Mouse (Mus musculus) urinary bladder, postnatal 36 days (tissue): ENCODE measurements at regions not wholly inside any gene's neighbourhood (a gene's known extent, or its start where the extent isn't known, plus 50 kb on each side); places are given as distances from the start of the nearest gene placed in this dataset.

Experiments used
- DNase-seq, 2 experiments: peaks; one replicate each; pipeline ENCODE4 v3.0.0; 2022; ENCODE audit warnings: low spot score in 2 of 2, mixed read lengths in 1 of 2

DNA sequence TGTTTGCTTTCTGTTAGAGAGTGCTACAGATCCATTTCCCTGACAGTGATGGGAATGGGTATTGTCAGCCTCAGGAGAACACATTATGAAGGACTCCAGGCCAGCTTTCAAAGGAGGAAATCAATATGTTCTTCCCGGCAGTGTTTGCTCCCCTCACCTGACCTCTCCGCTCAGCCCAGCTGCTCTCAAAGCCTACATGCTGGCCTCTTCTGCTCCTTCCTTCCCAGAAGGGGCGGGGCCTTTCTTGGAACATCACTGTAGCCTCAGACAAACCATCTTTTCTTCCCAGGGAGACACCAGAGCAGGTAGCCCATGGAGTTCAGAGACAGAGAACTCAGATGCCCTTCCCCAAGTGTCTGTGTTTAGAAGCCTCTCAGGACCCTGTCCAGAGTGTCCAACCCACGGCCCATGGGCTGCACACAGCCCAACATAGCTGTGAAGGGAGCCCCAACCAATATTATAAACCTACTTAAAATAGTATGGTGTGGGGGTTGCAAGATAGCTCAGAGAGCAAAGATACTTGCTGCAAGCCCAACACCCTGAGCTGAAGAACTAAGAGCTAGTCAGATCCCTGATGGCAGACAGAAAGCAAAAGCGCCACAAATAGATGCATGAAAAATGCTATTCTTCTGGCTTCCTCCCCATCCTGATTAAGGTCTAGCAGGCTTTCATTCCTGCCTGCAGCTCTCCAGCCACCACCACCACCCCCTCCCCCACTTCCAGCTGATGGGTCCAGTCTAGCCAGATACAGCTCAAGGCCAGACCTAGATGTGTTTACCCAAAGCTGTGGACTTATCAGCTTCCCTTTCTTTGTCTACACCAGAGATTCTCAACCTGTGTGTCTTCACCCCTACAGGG is 141.8 kb upstream of the Hs6st1 start:
- no peak for DNase-seq

DNA sequence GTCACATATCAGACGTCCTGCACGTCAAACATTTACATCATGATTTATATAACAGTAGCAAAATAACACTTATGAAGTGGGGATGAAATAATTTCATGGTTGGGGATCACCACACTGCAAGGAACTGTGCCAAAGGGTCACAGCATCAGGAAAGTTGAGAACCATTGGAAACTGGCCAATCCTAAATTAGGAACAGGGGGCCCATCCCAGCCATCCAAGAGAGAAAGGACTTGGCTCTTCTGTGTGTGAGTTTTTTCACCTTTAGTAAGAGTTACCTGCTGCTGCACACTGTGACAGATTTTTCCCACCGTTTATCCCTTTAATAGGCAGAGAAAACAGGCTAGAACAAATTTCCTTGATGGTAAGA is 141.2 kb upstream of the Hs6st1 start:
- DNase-seq = no peak

DNA sequence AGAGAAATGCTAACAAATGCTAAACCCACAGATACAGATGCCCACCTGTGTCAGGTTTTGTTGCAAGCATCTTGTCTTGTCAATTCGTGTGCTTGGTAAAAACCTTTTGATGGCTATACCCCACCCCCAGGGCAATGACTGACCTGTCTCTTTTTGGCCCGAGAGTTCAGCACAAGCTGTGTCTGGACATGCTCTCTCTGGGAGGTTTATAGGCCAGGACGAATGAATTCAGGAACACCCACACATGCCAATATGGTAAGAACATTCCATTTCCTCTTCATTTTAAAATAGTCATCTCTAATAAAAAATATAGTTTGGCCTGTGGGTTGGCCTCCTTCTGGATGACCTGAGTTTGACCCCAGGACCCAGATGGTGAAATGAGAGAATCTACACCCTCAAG is 137.8 kb upstream of the Hs6st1 start:
- DNase-seq = peak; percentile 17

DNA sequence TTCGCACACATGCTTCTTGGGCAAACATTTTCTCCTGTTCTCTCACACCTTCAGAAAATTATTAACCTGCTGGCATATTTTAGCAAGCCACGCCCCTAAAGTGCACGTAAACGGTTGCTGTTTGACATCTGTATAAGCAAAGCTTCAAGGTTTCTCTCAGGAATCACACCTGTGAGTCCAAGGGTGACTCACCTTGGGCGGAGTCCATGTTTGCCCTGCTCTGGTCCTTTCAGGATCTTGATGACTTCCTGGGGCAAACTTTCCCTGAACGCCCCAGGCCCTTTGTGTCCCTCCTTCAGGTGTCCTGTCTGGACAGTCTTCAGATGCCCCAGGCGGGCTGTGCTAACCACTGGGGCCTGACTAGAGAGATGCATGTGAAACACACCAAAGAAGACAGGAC is 137.1 kb upstream of the Hs6st1 start:
- no peak for DNase-seq

DNA sequence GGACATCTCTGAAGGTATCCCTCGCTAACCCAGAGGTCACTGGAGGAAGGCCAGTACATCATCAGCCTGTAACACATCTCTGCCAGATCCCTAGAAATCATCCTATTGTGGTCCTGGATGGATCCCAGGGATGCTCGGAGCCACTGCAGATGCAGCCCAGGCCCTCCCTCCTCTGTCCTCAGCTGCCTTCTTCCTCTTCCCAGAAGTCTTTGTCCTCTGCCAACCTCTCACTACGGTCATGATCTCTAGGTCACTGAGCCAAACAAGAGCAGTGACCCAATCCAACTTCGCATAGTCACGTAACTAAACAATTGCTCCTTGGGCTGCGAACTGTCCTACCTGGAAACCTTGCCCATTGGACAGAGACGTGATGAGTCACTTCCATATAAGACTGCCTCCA is 134.7 kb upstream of the Hs6st1 start:
- DNase-seq = no peak

DNA sequence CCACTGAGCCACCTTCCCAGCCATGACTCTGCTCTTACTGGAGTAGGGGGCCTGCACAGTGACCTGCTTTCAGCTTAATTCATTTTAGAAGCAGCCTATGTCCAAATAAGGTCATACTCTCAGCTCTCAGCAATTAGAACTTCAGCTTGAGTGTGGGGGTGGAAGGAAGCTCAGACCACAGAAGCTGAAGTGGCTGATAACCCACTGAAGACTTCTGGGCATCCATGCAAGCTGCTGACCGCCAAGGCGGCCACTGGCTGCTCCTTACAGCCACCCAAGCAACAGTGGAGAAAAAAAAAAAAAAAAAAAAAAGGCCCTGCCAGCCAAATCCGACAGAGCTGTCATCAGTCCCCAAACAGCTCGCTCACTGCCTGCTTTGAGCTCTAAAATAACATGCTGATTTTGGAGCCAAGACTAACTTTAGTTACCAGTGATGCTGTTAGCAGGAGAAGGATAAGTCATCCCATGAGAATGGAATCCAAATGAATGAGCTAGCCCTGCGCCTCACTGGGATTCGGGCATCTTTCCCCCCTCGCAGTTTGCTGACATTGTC is 133.0 kb upstream of the Hs6st1 start:
- DNase-seq = no peak

DNA sequence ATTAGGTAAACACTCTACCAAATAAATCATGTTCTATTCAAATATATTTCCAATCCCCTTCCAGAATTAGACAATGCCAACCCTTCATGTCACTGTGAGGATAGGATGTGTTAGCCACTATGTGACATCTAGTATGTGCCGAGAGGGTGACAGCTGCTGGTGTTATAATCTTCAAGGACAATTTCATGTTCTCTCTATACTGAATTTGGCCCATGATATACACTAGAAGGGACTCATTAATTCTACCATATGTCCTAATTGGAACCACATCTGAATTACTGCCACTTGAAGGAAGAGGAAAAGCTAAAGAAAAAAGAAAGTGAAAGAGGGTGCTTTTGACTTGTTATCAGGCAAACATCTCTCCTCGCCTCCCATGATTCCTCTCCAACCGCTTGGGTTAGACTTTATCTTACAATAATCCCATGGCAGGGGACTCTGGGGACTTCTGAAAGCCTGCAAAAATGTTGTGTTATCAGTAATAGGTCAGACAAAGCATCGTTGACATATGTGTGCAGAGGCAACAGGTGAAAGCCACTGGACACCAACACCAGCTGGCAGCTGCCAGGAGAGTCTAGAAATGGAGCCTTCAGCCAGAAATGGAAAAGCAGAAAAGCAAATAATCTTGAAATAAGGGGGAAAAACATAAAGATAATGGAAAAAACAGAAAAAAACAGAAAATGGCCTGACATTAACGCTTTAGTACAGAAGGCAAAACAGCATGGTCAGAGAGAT is 131.7 kb upstream of the Hs6st1 start:
- DNase-seq = no peak

DNA sequence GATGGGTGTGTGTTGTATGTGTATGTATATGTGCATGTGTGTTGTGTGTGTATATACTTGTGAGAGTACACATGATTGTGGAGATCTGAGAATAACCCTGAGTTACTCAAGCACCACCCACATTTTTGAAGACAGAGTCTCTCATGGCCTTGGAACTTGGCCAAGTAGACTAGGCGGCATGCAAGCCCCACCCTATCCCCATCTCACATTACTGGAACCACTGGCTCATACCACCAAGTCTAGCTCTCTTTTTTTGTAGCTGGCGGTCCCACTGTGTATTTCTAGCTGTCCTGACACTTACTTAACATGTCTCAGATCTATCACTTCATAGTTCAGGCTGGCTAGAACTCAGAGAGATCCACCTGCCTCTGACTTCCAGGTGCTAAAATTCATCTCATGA is 128.0 kb upstream of the Hs6st1 start:
- no peak for DNase-seq

DNA sequence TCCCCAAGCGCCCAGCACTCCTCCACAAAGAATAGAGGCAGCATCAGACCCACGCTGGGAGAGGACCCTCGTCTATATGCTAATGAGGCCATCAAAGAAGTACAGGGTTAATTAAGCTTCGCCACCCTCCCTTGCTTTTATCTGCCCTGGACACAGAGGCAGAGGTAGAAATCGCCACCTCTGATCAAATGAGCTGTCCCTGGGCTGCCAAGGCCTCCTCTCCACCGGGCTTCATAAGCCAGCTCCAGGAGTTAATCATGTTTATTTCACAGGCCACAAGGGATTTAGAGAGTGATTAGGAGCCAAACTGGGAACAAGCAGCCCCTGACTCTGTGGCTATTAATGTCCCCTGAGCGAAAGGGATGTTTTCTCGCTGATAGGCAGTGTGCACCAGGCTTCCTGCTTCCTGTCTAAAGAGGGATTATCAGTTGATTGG is 126.5 kb upstream of the Hs6st1 start:
- DNase-seq = no peak

DNA sequence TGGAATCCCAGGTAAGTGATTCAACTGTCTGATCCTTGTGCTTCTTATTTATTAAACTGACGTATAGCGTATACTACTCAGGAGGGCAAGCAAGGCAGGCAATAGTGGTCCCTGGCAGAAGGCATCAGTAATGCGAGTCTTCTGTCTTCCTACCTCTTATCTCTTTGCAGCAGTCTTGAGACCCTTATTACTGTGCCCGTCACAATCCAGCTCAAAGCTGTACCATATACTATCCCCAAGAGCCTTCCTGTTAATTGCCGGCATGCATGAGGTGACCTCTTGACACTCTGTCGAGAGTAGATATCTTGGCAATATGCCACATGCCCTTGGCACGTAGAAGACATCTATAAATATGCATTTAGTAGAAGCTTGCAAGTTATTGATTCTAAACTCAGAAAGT is 126.0 kb upstream of the Hs6st1 start:
- DNase-seq = no peak

DNA sequence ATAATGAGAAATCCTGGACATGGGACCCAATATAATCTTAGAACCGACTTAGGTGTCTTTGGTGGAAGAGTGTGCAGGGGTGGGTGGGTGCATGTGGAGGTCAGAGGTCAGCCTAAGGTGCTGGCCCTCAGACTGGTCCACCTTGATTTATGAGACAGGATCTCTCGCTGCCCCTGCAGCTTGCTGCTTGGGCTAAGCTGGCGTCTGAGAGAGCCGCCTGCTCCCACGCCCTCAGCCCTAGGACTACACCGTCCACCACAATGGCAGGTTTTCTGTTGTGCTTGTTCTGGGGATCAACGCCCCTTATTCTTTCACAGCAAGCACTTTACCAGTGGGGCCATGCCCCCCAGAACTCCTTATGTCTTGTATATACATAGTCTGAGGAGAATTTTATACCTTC is 124.4 kb upstream of the Hs6st1 start:
- no peak for DNase-seq

DNA sequence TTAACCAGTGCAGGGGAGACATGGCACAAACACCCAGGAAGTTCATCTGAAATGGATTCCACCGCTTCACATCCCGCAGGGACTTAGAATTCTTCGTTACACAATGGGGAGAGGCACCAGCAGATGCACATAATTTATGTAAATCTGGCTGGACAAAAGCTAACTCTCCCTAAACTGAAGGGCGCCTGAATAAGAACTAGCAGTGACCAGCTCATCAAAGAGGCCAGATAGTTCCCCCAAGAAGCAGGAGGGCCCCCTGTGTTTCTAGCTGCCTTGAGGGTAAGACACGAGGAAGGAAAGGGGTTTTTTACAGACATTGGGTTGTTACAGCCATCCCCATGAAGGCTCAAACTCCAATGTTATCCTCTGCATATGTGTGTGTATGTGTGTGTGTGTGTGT is 123.8 kb upstream of the Hs6st1 start:
- no peak for DNase-seq

DNA sequence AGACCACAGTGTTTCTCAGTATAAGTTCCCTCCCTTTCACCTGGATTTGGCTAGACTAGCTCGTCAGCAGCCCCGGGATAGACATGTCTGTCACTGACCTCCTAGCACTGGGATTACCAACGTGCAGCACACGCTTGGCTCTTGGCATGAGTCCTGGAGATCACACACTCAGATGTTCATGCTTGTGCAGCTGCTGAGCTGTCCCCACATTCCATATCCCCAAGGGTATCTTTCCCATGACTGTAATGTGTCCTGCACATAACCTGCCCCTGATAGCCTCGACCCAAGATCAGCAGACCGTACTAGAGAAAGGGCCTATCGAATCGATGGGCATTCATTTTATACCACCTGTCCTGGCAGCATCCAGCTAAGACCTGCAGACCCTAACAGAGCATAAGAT is 123.4 kb upstream of the Hs6st1 start:
- no peak for DNase-seq

DNA sequence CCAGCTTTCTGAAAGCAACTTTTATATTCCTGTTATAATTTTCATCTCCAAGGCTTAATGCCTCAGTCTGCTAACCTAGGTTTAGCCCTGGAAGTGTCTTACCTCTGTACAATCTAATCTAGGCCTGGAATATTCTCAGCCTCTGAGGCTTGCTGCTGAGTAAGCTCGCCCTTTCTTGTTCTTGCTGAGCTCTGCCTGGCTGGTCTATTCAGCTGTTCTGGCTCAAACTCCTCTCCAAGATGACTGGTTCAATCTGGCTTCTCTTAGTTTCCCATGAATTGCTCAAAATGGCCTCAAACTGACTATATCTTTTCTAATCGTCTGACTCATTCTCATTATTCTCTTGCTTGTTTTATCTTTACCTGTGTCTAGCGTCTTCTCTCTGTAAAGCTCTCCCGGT is 122.6 kb upstream of the Hs6st1 start:
- DNase-seq = no peak

DNA sequence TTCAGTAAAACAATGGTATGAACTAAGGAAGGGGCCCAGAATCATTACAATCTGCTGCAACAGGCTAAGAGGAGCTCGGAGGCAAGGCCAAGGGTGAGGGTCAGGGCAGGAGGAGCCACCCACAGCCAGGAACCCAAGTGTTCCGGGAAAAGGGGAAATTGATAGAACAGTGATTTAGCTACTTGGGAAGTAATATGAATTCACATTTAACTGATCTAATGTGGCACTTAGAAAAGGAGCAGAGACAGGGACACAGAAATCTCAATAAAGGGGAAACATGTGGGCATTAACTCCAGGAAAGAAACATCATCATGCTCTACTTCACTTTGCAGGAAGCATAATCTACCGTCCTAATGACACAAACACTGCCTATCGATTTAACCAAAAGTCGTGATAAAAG is 120.1 kb upstream of the Hs6st1 start:
- no peak for DNase-seq

DNA sequence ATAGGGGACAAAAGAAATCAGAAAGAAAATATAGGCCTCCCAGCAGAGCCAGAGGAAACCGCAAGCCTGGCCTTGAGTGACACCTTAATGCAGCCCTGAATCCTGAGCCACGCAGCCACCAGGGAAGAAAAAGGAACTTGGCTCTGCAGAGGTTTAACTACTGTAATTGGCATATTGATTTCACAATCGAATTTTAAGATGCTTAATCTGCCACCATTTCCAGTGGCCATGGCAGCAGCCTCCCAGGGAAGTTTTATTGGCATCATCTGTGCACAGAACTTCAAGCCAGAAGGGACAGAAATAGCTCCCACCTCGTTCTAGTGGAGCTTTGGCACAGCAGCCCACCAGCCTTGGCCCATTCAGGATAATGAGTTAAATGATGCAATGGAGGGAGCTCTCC is 117.1 kb upstream of the Hs6st1 start:
- DNase-seq = no peak

DNA sequence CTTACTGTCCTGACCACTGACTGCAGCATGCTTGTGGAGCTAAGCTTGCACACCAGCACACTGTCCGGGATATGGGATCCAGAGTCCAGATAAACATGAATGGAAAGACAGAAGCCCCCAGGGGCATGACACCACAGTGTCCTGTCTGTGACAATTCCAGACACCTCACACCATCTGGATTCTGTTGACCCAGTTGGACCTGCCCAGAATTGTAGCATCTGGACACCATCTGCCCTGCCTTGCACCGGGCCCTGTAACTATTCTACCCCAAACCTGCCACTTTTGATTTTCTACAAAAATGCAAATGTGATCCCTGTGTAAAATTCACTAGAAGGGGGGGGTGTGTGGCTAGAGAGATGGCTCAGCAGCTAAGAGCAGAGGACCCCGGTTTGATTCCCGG is 114.5 kb upstream of the Hs6st1 start:
- no peak for DNase-seq

DNA sequence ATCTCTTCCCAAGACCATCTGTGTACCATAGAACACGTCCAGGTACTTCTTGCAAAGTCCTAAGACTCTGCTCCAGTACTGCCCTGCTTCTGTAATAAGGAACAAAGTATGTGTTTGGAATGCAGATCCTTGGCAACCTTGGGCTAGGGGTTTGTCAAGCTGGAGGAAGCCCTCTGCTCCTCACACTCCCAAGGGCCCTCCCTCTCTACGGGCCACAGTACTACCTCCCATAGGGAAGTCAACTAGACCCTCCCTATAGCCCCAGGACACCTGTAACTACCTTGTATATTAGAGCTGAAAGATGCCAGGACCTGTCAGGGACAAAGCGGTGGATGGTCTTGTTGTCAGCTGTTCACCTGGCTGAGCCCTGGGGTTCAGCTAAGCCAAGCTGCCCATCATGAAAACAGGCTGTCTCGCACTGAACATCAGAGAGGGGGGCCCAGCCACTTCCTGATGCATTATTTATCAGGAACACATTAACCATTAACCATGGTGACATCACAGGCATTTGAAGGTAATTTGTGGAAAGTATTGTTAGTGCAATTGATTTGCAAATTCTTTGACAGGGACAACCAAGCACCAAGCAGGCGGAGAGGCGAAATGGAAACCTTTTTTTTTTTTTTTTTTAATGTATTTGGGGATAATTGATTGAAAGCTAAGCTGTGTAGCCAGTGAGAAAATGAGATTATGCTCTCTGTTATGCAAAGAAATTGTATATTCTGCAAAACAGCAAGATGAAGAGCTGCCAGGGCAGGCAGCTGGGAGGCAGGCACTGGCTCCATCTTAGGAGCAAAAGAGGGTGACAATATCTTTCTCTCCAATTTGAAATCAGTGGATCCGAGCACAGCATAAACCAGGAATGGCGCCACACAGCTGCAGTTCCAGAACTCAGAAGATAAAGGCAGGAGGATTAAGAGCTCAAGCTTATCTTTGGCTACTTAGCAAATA is 110.5 kb upstream of the Hs6st1 start:
- DNase-seq = no peak

DNA sequence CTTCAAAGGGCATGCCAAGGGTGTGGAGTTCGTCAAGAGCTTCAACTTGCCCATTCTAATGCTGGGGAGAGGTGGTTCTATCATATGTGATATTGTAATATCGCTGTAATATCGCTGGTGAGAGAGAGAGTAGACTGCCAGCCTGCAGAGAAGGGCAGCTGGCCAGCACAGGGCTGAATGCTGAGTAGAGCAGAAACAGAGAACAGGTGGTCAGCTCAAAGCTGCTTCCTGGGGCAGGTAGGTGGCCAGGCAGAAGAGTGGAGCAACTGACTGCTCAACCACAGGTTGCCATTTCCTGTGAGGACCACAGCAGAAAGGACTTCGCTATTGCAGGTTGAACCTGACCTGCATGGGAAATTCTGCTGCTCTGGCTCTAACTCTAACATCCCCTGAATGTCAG is 108.5 kb upstream of the Hs6st1 start:
- no peak for DNase-seq

DNA sequence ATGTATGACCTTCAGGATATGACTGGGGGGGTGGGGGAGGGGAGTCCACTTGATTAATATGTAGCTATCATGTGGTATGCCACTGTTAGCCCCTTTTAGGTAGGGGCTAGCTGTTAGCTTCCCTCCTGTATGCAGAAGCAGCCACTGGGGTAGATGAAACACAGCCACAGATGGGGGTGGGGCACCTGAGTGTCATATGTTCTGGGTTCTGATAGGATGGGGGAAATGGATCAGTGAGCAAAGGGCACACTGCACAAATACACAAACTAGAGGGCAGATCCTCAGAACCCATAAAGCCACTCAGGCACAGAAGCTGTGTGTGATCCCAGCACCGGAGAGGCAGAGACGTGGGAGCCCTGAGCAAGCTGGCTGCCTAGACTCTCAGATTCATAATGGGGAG is 107.4 kb upstream of the Hs6st1 start:
- no peak for DNase-seq

DNA sequence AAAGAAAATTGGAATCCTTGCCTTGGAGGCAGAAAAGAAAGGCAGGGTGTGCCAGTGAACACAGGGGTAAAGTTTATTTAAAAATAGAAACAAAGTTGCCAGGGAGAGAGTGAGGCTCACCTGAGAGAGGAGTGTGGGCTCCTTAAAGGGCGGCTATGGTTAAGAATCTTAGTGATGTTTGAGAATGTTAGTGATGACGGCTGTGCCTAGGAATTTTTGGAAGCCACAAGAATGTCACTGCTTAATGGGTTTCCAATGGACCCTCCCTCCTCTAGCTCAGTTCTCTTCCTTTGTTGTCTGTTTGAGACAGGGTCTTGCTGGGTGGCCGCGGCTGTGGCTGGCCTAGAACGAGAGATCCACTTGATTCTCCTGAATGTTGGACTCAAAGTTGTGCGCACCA is 106.3 kb upstream of the Hs6st1 start:
- no peak for DNase-seq

DNA sequence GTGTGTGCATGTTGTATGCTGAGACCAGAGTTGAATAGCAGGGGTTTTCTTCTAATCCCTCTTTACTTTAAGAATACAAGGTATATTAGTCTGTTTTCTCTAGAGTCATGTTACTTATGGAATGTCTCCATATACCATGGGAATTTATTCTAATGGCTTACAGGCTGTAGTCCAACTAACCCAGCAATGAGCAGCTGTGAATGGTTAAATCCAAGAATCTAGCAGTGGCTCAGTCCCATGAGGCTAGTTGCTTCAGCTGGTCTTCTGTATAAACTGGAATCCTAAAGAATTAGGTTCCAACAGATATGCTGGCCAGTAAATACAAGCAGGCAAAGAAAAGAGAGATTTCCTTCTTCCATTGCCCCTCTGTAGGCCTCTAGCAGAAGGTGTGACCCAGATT is 99.7 kb upstream of the Hs6st1 start:
- DNase-seq = no peak
